Mouse (Mus musculus): ENCODE results near the gene Scn11a.

DNA sequence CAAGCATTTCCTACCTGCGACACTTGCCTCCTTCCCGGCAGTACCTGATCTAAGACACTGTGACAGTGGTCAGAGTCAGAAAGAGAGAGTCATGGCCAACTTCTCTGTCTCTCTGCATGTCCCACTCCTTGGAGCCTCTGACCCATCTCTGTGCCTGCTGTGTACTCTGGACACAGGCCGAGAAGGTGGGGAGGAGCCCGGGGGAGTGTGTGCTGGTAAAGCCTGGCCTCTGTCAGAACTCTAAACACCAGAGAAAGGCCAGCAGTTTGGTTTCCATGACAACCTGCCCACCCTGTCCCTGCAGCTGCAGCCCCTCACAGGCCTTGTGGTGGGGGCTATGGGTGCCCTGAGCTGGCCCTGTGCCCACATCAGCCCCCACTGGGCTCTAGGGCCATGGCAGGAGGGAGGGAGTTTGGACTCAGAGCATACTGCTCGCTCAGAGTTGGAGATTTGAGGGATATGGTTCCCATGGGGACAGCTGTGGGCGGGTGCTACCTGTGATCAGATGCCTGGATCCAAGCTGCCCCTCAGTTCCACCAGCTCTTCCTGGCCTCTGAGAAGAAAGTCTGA, 99.9 kb downstream of the Scn11a start:
- no peak for TF ChIP-seq MYOD1 (IDR thresholded peaks at IDR 0.05; ENCODE audit: control insufficient read depth, insufficient read length, low read depth)
- no peak for TF ChIP-seq CEBPB (IDR thresholded peaks at IDR 0.05; ENCODE audit: low read depth)
- TF ChIP-seq CTCF (IDR thresholded peaks at IDR 0.05; ENCODE audit: control insufficient read depth, insufficient read depth, insufficient read length), result no peak
- TF ChIP-seq USF1 (IDR thresholded peaks at IDR 0.05; ENCODE audit: low read depth), result no peak
- no peak for TF ChIP-seq MYOG (IDR thresholded peaks at IDR 0.05; ENCODE audit: control insufficient read depth, extremely low read depth, insufficient read length)
- no peak for TF ChIP-seq MAX (IDR thresholded peaks at IDR 0.05)
